Mouse (Mus musculus) frontal cortex, adult 2 months (tissue): ENCODE results near the gene Samd14. TPM values are rescaled to one million over a fixed set of nuclear protein-coding genes. Genes with fewer than 3 reads are reported as not detected.

Experiments
- DNase-seq, 2 experiments: peaks; one replicate each; pipeline ENCODE4 v3.0.0; 2022; ENCODE audit warnings: low spot score in 1 of 2; ENCODE audit errors: extremely low spot score in 1 of 2
- polyA plus RNA-seq: library from polyadenylated mRNA; depleted of rRNA; stranded (reverse); fragments of >200 nt; gene quantifications from 2 replicates; pipeline ENCODE4 v1.2.3, GENCODE M21; 2012; rRNA removed

The Samd14 gene
- polyA plus RNA-seq, 1 experiment = 27.5 TPM

DNA sequence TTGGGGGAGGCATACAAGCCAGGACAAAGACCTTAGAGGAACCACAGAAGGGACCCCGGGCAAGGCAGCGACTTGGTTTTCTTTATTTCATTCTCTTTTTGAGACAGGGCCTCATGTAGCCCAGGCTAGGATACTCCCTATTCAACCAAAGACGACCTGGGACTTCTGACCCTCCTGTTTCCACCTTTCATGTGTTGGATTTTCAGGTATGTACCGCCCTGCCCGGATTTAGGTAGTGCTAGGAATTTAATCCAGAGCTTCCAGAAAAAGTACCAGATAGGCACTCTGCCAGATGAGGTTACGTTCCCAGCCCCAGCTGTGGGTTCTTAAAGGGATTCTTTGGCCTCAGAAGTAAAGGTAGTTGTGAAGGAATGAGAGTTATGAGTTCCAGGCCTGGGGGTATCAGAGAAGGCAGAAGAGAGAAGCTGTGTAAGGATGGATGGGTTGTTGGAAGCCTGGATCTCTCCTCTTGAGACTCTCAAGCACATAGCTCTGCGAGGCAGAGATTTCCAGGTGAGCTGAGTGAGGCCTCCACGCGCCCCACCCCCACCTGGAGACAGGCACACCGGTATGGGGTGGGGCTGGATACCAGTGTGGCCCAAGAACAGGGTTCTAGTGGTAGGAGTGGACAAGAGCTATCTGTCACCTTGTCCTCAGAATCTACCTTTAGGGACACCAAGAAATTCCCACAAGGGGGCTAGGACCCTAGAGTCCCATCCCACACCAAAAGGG is 59.7 kb downstream of the Samd14 start:
- no peak for DNase-seq

DNA sequence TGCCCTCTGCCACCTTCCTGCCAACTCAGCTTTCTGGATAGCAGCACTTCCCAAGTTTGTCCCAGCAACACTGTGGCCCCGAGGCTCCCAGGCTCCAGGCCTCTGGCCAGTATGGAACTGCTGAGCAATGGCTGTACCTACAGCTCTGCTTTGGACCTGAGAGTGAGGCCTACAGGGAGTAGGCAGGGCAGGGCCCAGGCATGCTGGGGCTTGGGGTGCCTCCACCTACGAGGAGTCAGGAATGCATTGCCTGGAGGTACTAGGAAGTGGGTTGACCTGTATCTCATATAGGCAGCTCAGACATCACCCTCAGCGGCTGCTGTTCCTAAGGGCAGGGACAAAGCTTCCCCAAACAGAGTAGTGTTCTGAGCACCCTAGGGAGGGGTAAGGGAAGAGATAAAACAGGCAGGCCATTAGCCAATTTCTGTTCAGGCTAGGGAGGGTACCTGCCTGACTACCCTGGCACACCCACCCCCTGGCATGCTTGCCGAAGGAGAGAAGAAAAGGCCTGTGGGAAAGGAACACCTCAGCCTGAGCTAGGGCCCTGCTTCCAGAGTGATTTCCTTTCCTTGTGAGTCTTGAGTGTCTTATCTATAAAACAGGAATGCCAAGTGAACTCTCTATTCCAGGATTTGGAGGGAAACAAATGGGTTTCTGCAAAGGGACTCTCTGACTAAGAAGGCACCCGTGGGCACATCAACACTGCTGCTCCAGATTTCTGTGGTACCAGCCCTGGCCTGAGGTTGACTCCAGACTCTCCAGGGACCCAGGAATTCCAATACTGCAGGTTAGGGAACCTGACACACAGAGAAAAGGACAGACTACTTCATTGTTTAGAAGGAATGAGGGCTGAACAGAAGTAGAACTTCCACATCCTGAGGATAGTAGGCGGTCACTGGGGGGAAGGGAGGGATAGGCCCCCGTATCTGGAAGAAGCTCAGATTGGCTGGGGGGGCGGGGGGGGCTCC is 60.7 kb downstream of the Samd14 start:
- DNase-seq = no peak

DNA sequence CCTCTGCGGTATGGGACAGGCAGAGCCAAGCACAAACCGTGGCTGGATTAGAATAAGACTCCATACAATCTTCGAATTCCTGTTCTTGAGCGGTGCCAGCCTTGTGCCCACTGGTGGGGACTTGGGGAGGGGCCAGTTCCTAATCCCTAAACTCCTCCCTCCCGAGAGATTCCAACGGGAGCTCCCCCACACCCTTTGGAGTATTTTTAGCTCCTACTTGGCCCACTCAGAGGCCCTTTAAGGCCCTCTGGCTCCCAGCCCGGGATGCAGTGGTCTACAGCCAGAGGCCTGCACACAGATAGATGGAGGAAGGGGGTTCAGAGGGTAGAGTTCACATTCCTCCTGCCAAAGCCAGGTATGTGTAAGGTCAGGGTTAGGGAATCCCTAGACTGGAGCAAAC is 61.6 kb downstream of the Samd14 start:
- no peak for DNase-seq

DNA sequence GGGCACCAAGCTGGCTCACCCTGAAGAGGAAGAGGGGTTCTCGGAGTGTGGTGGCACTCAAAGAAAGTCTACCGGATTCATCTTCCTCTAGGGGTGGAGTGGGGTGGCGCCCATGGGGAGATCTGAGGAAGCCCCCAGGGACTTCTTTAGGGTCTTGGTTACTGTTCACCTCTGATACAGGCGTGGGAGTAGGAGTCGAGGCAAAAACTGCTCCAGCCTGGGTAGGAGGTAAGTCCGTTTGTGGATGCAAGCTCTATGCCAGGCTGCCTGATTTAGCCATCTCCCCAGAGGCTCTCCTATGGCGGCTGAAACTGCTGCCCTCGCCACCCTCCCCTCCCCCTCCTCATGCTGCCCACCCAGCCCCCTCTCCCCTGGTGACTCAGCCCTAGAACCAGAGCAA is 62.5 kb downstream of the Samd14 start:
- DNase-seq = no peak

DNA sequence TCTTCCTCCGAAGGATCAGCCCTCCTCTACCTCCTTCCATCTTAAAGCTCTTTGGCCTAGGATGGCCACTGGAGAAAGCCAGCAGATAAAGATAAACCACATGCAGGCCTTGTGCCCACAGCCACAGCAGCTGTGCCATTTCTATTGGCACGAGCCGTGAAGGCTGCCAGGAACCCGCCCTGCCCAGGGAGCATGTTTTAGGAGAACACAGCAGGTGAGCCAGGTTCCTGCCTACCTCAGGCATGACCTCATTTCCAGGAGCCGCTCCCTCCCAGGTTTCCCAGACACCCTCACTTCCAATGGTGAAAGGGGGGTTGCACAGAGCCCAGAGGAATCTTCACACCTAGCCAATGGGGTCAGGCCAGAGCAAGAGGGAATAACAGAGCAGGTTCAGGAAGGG is 63.1 kb downstream of the Samd14 start:
- DNase-seq = no peak

DNA sequence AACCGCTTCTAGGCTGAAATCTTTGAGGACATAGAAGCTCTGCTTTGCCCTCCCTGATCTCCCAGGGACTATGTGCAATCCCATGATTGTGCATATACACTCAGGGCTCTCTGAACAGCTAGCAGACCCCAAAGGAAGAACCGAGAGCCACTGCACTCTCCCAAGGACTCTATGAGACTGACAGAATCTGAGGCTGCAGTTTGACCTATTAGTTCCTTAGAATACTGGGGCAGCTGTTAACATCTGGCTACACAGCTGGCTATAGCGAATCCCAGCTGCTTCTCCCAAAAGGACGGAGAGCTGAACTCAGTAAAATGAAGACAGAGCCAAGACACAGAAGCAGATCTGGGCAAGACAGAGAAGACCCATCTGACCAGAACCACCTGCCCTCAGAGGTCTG is 64.2 kb downstream of the Samd14 start:
- no peak for DNase-seq

DNA sequence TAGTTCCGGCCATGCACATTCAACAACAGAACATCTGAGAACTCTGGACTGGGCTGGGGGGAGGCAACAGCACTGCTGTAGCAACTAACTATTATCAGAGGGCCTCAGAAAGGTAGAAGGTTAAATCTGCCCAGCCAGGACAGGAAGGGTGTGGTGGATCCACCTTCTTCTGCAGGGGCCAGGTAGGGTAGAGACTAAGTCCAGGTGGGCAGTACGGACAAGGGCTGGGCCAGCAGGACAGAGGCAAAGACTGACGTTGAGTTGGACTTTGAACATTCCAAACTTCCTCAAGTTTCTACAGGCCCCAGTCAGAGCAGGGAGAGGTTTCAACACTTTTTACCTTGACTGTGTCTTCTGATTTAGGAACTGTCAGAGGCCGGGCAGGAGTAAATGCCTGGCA is 65.0 kb downstream of the Samd14 start:
- DNase-seq = no peak

DNA sequence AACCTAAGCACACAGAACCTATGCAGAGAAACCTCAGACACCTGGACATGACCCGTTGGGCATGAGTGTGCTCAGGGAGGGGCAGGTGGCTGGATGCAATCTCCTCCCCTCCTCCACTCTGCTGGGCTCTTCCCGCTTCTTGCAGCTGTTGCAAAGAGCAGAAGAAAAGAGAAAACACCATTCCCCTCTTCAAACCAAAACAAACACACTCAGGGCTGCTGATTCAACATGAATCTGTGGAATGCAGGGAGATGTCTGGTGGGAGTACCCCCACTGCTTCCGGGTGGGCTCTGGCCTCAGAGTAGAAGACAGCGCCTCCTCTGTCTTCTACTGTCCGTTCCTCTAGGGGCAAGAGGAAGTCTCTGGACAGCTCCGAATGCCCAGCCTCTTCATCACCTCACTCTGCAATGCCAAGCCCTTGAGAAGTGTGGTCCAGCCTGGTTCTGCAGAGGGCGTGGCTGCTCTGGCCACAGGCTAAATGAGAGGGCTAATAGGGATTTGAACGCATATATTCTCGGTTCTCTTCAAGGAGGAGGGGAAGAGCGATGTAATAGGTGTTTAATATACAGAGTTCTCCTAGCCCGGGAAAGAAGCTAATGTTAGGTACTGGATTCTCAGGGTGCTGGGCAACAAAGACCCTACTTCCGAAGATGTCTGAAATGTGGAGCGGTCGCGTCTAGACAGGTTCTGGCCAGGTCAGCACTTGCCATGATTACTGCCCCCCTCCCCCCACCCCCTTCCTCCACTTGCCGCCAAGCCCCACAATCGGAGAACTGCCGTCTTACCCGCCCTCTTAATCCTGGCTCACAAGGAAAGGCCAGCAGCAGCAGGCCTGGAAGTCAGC is 65.7 kb downstream of the Samd14 start:
- no peak for DNase-seq

Other genes with a start within 250 kb of the Samd14 start
- 0.04 TPM in 1 of 2 replicates, not detected in the other for gene Tmem92, start 227.2 kb upstream of the Samd14 start, polyA plus RNA-seq
- 6.9 and 8.7 TPM in 2 replicates for gene Col1a1, start 73.7 kb upstream of the Samd14 start, polyA plus RNA-seq
- not detected in 2 replicates for gene Hils1, start 42.3 kb upstream of the Samd14 start, polyA plus RNA-seq
- gene Sgca, start 33.6 kb upstream of the Samd14 start, polyA plus RNA-seq = 1.1 and 1.4 TPM in 2 replicates
- 296 and 312 TPM in 2 replicates for gene Ppp1r9b, start 18.8 kb upstream of the Samd14 start, polyA plus RNA-seq
- gene Pdk2, start 31.5 kb downstream of the Samd14 start, polyA plus RNA-seq = 88.7 and 97.3 TPM in 2 replicates
- gene Itga3, start 66.9 kb downstream of the Samd14 start, polyA plus RNA-seq = 12.7 and 14.0 TPM in 2 replicates
- 0.19 TPM in 1 of 2 replicates, not detected in the other for gene Dlx3, start 110.2 kb downstream of the Samd14 start, polyA plus RNA-seq
- gene Dlx4, start 136.4 kb downstream of the Samd14 start, polyA plus RNA-seq = 0.08 TPM in 1 of 2 replicates, not detected in the other